Mouse (Mus musculus): ENCODE data around the gene Msantd2.

Msantd2 gene

DNA sequence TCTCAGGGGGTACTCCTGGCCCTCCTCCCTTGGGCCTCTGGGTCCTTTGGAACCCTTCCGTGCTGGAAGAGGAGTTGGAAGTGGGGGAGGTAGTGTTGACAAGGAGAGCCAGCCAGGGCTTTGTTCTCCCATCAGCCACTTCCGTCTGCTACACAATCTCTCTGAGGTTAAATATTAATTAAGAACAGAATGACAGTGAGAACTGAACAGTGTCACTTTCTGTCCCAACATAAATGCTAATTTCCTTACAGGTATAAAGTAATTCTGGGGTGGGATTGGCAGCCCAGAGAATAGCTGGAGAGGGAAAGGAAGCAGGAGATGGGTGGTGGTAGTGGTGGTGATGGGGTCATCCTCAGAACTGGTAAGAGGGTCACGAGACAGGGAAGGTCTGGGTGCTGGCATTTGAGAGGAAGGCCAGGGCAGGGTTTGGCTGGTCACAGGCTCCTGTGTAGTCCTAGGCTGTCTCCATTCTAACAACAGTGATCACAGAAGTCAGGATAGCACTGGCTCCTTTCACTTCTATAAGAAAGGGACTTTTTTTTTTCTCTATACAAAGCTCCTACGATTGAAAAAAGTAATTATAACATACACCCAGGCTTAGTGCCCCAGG is 79.6 kb downstream of the Msantd2 start:
- DNase-seq (ENCODE audit: low read depth, low spot score), result no peak

DNA sequence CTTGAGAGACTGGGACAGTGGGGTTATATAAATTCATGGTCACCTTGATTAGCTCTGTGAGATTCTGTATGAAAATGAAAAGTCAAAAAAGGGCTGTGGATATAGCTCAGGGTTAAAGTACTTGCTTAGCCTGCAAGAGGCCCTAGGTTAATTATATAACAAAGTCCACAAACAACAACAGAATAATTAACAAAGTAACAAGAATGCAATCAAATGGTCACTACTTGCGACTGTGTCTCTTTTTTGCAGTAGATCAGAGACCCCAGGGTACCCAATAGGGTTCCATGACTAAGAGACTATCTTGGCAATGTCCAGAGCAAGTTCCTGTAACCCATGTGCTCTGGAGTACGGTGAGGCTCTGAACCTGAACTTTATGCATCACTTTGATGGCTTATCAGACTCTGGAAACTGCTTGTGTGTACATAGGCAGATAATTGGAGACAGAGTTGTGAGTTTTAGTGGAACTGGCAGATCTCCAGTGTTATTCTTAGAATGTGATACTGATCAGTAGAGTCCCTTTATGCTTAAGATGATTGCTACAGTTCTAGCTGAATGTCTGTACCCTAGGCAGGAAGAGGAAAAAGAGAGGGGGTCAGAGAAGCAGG is 80.2 kb downstream of the Msantd2 start:
- DNase-seq (ENCODE audit: low read depth, low spot score), result no peak

DNA sequence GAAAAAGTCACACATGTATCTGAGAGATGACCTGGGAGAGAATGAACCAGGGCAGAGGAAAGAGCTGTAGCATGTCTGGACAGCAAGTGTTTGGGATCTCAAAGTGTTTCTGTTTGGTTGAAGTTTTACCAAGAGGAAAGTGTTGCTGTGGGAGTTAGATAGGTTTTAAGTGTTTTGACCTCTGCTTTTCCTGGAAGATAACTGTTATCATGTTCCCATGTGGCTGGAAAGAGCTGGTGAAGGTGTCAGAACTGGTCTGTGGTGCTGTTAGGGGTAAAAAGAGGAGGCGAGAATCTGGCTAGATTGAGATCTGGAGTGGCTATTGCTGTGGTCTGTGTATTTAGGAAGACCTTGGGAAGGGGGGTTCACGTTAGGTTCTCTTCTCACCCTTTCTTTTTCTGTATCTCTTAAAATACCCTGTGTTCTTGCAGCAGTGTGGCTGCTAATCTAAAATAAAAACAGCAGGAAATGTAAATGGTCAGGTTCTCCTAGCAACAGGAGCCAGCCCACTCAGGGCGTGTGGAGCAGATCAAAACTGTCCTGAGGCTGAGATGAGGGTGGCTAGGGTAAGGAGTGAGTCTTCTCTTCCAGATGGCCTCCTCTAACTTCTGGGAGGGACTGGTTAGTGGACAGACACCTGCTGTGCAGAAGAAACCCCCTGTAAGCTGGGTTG is 83.2 kb downstream of the Msantd2 start:
- no peak for DNase-seq (ENCODE audit: low read depth, low spot score)

All from ES-CJ7 (cell line).